Mouse (Mus musculus): ENCODE data around the gene Otos. TPM values are rescaled to one million over a fixed set of nuclear protein-coding genes. Genes with fewer than 3 reads are reported as not detected.

The Otos gene
- total RNA-seq, 4 experiments from 2014 or later: not detected

- DNase-seq (ENCODE audit: low spot score): peak; percentile 35
Observed at GRCm38 (mm10) chr1:92611008-92611407, 37.6 kb downstream of the Otos start.

GRCm38 (mm10) chr1:92607711-92608110, 40.9 kb downstream of the Otos start:
- no peak for DNase-seq (ENCODE audit: low spot score)

- DNase-seq (ENCODE audit: low spot score): no peak
Observed at GRCm38 (mm10) chr1:92605482-92605881, 43.2 kb downstream of the Otos start, which contains the start of gene Olfr1410. TSS of gene Olfr1410 (plus strand) at chr1:92605782.

- DNase-seq (ENCODE audit: low spot score): no peak
Observed at GRCm38 (mm10) chr1:92596019-92596418, 52.6 kb downstream of the Otos start.

Other genes starting within 250 kb of the Otos start
- 1,000 to 10,000 TPM in 2 of 4 experiments, 100 to 1,000 TPM in 2; 926 to 1,166 (median 1,047) TPM for gene Ndufa10, start 175.0 kb downstream of the Otos start, total RNA-seq (2022)
- not detected for gene Olfr1416, start 163.7 kb downstream of the Otos start, total RNA-seq (2022)
- not detected for gene Olfr1415, start 152.7 kb downstream of the Otos start, total RNA-seq (2022)
- not detected for gene Olfr1414, start 130.2 kb downstream of the Otos start, total RNA-seq (2022)
- gene Olfr1413, start 77.5 kb downstream of the Otos start, total RNA-seq (2022): not detected
- not detected for gene Olfr1412, start 63.1 kb downstream of the Otos start, total RNA-seq (2022)
- not detected for gene Olfr1411, start 54.4 kb downstream of the Otos start, total RNA-seq (2022)
- gene Olfr1410, start 43.1 kb downstream of the Otos start, total RNA-seq (2022): not detected
- gene Olfr12, start 31.1 kb downstream of the Otos start, total RNA-seq (2022): not detected
- 100 to 1,000 TPM; 218 to 255 (median 237) TPM for gene Cops9, start 6.9 kb downstream of the Otos start, total RNA-seq (2022)
- gene Gpc1, start 182.8 kb upstream of the Otos start, total RNA-seq (2022): 100 to 1,000 TPM; 481 to 555 (median 528) TPM

Measured in heart, adult 8-10 months (tissue).